Comparison of ENCODE assay signal across 8 mouse cellular contexts in the genomic region with DNA sequence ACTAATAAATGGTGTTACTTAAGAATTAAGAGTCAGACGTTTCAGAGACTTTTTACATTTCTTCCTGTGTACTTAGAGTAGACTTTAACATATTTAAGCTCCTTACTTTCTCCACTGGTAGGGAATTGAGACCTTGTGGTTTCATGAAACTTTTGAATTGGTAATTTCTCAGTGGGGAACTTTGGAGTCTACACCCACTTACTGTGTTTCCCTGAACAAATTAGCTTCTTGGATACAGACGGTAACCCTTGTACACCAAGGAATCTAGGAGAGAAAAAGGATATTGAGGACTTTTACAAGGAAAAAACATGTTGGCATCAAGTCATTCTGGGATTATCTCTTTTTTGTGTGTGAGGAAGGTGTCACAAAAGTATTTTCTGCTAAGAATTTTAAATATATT. TPM values are rescaled to one million over a fixed set of nuclear protein-coding genes. Genes with fewer than 3 reads are reported as not detected.
A peak's percentile ranks its signal among the peaks of the same experiment; 100 is the strongest.
DNase-seq lines count a peak whose midpoint lies in the region; ATAC-seq and TF ChIP-seq lines count a peak whose summit lies in the region.

No protein-coding gene starts in this region.

- peak overlapping the region; percentile 63 for H3K4me2 ChIP-seq in kidney, postnatal 0 days (ENCODE audit: low read length)
- H3K4me2 ChIP-seq in intestine, embryonic 14.5 days (ENCODE audit: low read length): peak overlapping the region; percentile 77
- peak overlapping the region; percentile 52 for H3K4me2 ChIP-seq in midbrain, postnatal 0 days (ENCODE audit: low read depth, low read length, poor library complexity, severe bottlenecking)

- H3K27ac ChIP-seq in kidney, postnatal 0 days: no peak overlapping the region
- no peak overlapping the region for H3K27ac ChIP-seq in embryonic facial prominence, embryonic 10.5 days (replicated peaks)
- H3K27ac ChIP-seq in intestine, embryonic 14.5 days (ENCODE audit: low read depth): no peak overlapping the region
- no peak overlapping the region for H3K27ac ChIP-seq in midbrain, postnatal 0 days (ENCODE audit: low read depth, low read length)

- peaks cover 5% of the 10 kb centered on the region; the same call in 1 of the 2 replicates for H3K4me1 ChIP-seq in kidney, postnatal 0 days (replicated peaks; ENCODE audit: insufficient read depth, low read length)
- H3K4me1 ChIP-seq in embryonic facial prominence, embryonic 10.5 days: peaks cover 11% of the 10 kb centered on the region; the same call in 1 of the 2 replicates
- 0 out of 2 replicates have a peak, but pooled peaks cover 9% of the 10 kb centered on the region for H3K4me1 ChIP-seq in intestine, embryonic 14.5 days (replicated peaks; ENCODE audit: control insufficient read depth, insufficient read depth, low read length)
- H3K4me1 ChIP-seq in midbrain, postnatal 0 days (ENCODE audit: insufficient read depth, low read length): no peaks in the 10 kb centered on the region

- DNase-seq in kidney, postnatal 0 days (ENCODE audit: low spot score): no peak
- DNase-seq in kidney, adult 18-20 months: no peak
- no peak for DNase-seq in embryonic facial prominence, embryonic 10.5 days (ENCODE audit: low spot score)
- no peak for DNase-seq in intestine, embryonic 14.5 days (ENCODE audit: low spot score)
- DNase-seq in midbrain, postnatal 0 days (ENCODE audit: low spot score): no peak
- DNase-seq in cerebellum, adult 18-20 months: no peak
- DNase-seq in left cerebral cortex, postnatal 36 days (ENCODE audit: low spot score in 2 of 2): no peak

- H3K36me3 ChIP-seq in kidney, postnatal 0 days (ENCODE audit: insufficient read depth, low read length): peaks cover 10% of the 10 kb centered on the region; the same call in 1 of the 2 replicates
- peaks cover 46% of the 10 kb centered on the region for H3K36me3 ChIP-seq in embryonic facial prominence, embryonic 10.5 days (replicated peaks)
- peaks cover 33% of the 10 kb centered on the region for H3K36me3 ChIP-seq in intestine, embryonic 14.5 days (ENCODE audit: control insufficient read depth, insufficient read depth, low read length)
- peaks cover 2% of the 10 kb centered on the region; the same call in 1 of the 2 replicates for H3K36me3 ChIP-seq in midbrain, postnatal 0 days (ENCODE audit: insufficient read depth, low read length)

- no peaks in the 10 kb centered on the region for H3K27me3 ChIP-seq in kidney, postnatal 0 days (ENCODE audit: insufficient read depth, low read length)
- H3K27me3 ChIP-seq in embryonic facial prominence, embryonic 10.5 days (replicated peaks; ENCODE audit: low read depth, poor library complexity, severe bottlenecking): no peaks in the 10 kb centered on the region
- H3K27me3 ChIP-seq in intestine, embryonic 14.5 days (replicated peaks; ENCODE audit: control insufficient read depth, insufficient read depth, low read length): no peaks in the 10 kb centered on the region
- H3K27me3 ChIP-seq in midbrain, postnatal 0 days (ENCODE audit: insufficient read depth, low read length): no peaks in the 10 kb centered on the region

- ATAC-seq in kidney, postnatal 0 days (replicated peaks; ENCODE audit: low FRiP score, low read depth): no peak
- ATAC-seq in intestine, embryonic 14.5 days (replicated peaks; ENCODE audit: low FRiP score, low TSS enrichment, low read depth): no peak
- ATAC-seq in midbrain, postnatal 0 days (ENCODE audit: low FRiP score): no peak
- ATAC-seq in monocyte, adult 5-6 weeks (replicated peaks; ENCODE audit: insufficient number of reproducible peaks, low FRiP score, low TSS enrichment, poor library complexity, severe bottlenecking): no peak

- H3K9me3 ChIP-seq in kidney, postnatal 0 days (replicated peaks; ENCODE audit: low read length): no peaks in the 10 kb centered on the region
- H3K9me3 ChIP-seq in embryonic facial prominence, embryonic 10.5 days: no peaks in the 10 kb centered on the region
- no peaks in the 10 kb centered on the region for H3K9me3 ChIP-seq in intestine, embryonic 14.5 days (ENCODE audit: control insufficient read depth, low read length)
- no peaks in the 10 kb centered on the region for H3K9me3 ChIP-seq in midbrain, postnatal 0 days (ENCODE audit: low read length)

- H3K9ac ChIP-seq in kidney, postnatal 0 days (ENCODE audit: low read depth, low read length): no peak overlapping the region
- no peak overlapping the region for H3K9ac ChIP-seq in intestine, embryonic 14.5 days (ENCODE audit: low read length)
- H3K9ac ChIP-seq in midbrain, postnatal 0 days (replicated peaks; ENCODE audit: low read length, poor library complexity, severe bottlenecking): no peak overlapping the region

- no peak for TF ChIP-seq CTCF in kidney, postnatal 0 days (IDR thresholded peaks at IDR 0.05; ENCODE audit: low read depth)
- TF ChIP-seq CTCF in midbrain, postnatal 0 days (IDR thresholded peaks at IDR 0.05): no peak

- intact Hi-C loops in left cerebral cortex, postnatal 36 days (cut with DNase I): no loop called here

- WGBS in kidney, postnatal 0 days: 35% methylated on average over 2 of the region's 2 CpGs
- 62% methylated on average over 2 of the region's 2 CpGs for WGBS in embryonic facial prominence, embryonic 10.5 days
- WGBS in intestine, embryonic 14.5 days: 57% methylated on average over 2 of the region's 2 CpGs
- WGBS in midbrain, postnatal 0 days: 30% methylated on average over 2 of the region's 2 CpGs

- peak overlapping the region; percentile 67; the same call in 1 of the 2 replicates for H3K4me3 ChIP-seq in kidney, postnatal 0 days (replicated peaks; ENCODE audit: low read depth, low read length)
- peak overlapping the region; percentile 86 for H3K4me3 ChIP-seq in embryonic facial prominence, embryonic 10.5 days
- peak overlapping the region; percentile 86 for H3K4me3 ChIP-seq in intestine, embryonic 14.5 days (ENCODE audit: low read depth, low read length)
- H3K4me3 ChIP-seq in midbrain, postnatal 0 days (ENCODE audit: low read depth, low read length): peak overlapping the region; percentile 96; the same call in 1 of the 2 replicates

RNA-seq across cellular contexts. Expression of a gene that starts 2.8 kb away (rescaled TPM):
- 196 and 199 TPM in 2 replicates for polyA plus RNA-seq in kidney, postnatal 0 days (2015; fragmentation: Nextera tagmentation; extraction: Ambion mirVana)
- 315 and 324 TPM in 2 replicates for polyA plus RNA-seq in embryonic facial prominence, embryonic 10.5 days (2016; fragmentation: Nextera tagmentation; extraction: Ambion mirVana)
- 232 and 252 TPM in 2 replicates for polyA plus RNA-seq in intestine, embryonic 14.5 days (2014; fragmentation: Nextera tagmentation; extraction: Ambion mirVana)
- total RNA-seq in midbrain, postnatal 0 days (2014; rRNA removed): 68.2 and 166 TPM in 2 replicates
- polyA plus RNA-seq in midbrain, postnatal 0 days (2015; fragmentation: Nextera tagmentation; extraction: Ambion mirVana): 206 and 231 TPM in 2 replicates
- total RNA-seq in left cerebral cortex, postnatal 36 days (2021): 100 to 1,000 TPM in 1 of 2 experiments, 10 to 100 TPM in 1; 79.7 to 150 TPM
- total RNA-seq in monocyte, adult 5-6 weeks (2017): 239 to 354 TPM (median 242 TPM) in 3 replicates

RNA-seq across cellular contexts. Expression of a gene that starts 36.8 kb away (rescaled TPM):
- polyA plus RNA-seq in kidney, postnatal 0 days (2015; fragmentation: Nextera tagmentation; extraction: Ambion mirVana): 11.9 and 14.0 TPM in 2 replicates
- 21.8 and 24.8 TPM in 2 replicates for polyA plus RNA-seq in embryonic facial prominence, embryonic 10.5 days (2016; fragmentation: Nextera tagmentation; extraction: Ambion mirVana)
- polyA plus RNA-seq in intestine, embryonic 14.5 days (2014; fragmentation: Nextera tagmentation; extraction: Ambion mirVana): 14.0 and 16.7 TPM in 2 replicates
- 32.2 and 35.7 TPM in 2 replicates for total RNA-seq in midbrain, postnatal 0 days (2014; rRNA removed)
- 12.9 and 15.6 TPM in 2 replicates for polyA plus RNA-seq in midbrain, postnatal 0 days (2015; fragmentation: Nextera tagmentation; extraction: Ambion mirVana)
- 10 to 100 TPM; 43.6 to 44.9 TPM for total RNA-seq in left cerebral cortex, postnatal 36 days (2021)
- total RNA-seq in monocyte, adult 5-6 weeks (2017): 15.9 to 24.5 TPM (median 19.2 TPM) in 3 replicates

RNA-seq across cellular contexts. Expression of a gene that starts 54.1 kb away (rescaled TPM):
- polyA plus RNA-seq in kidney, postnatal 0 days (2015; fragmentation: Nextera tagmentation; extraction: Ambion mirVana): 59.5 and 64.3 TPM in 2 replicates
- polyA plus RNA-seq in embryonic facial prominence, embryonic 10.5 days (2016; fragmentation: Nextera tagmentation; extraction: Ambion mirVana): 61.4 and 63.3 TPM in 2 replicates
- polyA plus RNA-seq in intestine, embryonic 14.5 days (2014; fragmentation: Nextera tagmentation; extraction: Ambion mirVana): 87.6 and 92.7 TPM in 2 replicates
- total RNA-seq in midbrain, postnatal 0 days (2014; rRNA removed): 64.6 and 68.5 TPM in 2 replicates
- polyA plus RNA-seq in midbrain, postnatal 0 days (2015; fragmentation: Nextera tagmentation; extraction: Ambion mirVana): 57.1 and 58.2 TPM in 2 replicates
- total RNA-seq in left cerebral cortex, postnatal 36 days (2021): 10 to 100 TPM; 62.9 to 63.5 TPM
- 79.8 to 104 TPM (median 85.8 TPM) in 3 replicates for total RNA-seq in monocyte, adult 5-6 weeks (2017)
